Mouse (Mus musculus) cerebellum, adult 2 months (tissue): ENCODE data around the gene Yaf2. TPM values are rescaled to one million over a fixed set of nuclear protein-coding genes. Genes with fewer than 3 reads are reported as not detected.

ENCODE experiments used
- DNase-seq, 2 experiments: peaks; one replicate each; pipeline ENCODE4 v3.0.0; 2021
- H3K27ac ChIP-seq: fragments of 200-500 bp; 2 replicates; pipeline ENCODE4 v1.5.1; 2012; ENCODE audit warnings: low read length, control low read depth, inconsistent platforms; ENCODE audit not compliant: insufficient read depth
- H3K27me3 ChIP-seq: fragments of 200-500 bp; 2 replicates; pipeline ENCODE4 v1.6.1; 2012; ENCODE audit warnings: inconsistent platforms, mild to moderate bottlenecking, low read length, moderate library complexity; ENCODE audit not compliant: control insufficient read depth, insufficient read depth
- H3K4me1 ChIP-seq: fragments of 200-500 bp; 2 replicates; pipeline ENCODE4 v1.6.1; 2011; ENCODE audit warnings: low read length; ENCODE audit not compliant: control insufficient read depth, insufficient read depth
- H3K4me3 ChIP-seq: fragments of 200-500 bp; replicated peaks from 2 replicates; pipeline ENCODE3; 2011; ENCODE audit warnings: mild to moderate bottlenecking, low read depth, low read length, control low read depth; ENCODE audit not compliant: insufficient read depth
- CTCF ChIP-seq: fragments of 200-500 bp; IDR thresholded peaks from 2 replicates; pipeline ENCODE4 v1.5.1; 2011; ENCODE audit warnings: low read depth, mild to moderate bottlenecking, control low read depth, low read length, moderate library complexity, borderline replicate concordance; ENCODE audit not compliant: insufficient read depth
- POLR2A ChIP-seq: fragments of 200-500 bp; IDR thresholded peaks from 2 replicates; pipeline ENCODE4 v1.6.1; 2011; ENCODE audit warnings: low read length, control low read depth, borderline replicate concordance; ENCODE audit not compliant: insufficient read depth
- WGBS: fragments of 180-500 bp; shearing (Covaris S2); methylation state at CpG from one replicate; pipeline ENCODE4 v1.1.7; 2018; 5-methylcytosine and 5-hydroxymethylcytosine counted together
- polyA plus RNA-seq: library from polyadenylated mRNA; depleted of rRNA; stranded (reverse); fragments of >200 nt; gene quantifications from 2 replicates; pipeline ENCODE4 v1.2.3, GENCODE M21; 2012

Gene Yaf2
- polyA plus RNA-seq, 1 experiment = 95.5 TPM

DNA sequence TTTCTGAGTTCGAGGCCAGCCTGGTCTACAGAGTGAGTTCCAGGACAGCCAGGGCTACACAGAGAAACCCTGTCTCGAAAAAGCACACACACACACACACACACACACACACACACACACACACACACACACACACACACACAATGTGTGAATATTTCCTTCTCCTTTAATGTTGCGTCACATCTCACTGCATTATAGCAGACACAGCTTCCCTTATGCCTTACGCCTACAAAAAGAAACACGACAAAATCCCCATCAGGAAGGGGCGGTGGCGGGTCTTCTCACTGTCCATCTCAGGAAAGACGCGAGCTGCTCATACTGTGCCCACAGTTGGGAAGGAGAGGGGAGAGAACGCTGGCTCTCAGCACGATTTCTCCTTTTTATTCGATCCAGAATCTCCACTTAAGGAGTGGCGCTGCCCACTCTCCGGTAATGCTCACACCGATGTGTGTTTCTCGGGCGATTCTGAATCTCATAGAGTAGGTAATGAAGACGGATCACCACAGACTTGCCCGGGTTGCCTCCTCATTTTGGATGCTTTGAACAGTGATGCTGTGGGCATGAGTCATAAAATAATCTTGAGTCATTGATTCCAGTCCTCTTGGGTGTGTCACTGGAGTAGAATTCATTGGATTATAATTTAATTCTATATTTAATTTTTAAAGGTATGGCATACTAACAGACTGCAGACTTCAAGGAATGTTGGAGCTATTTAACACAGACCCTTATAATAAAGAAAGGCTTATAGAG is 21.8 kb upstream of the Yaf2 start:
- Histone ChIP-seq H3K27ac (no peak overlapping the region), H3K4me1 (no peaks in the 10 kb centered on the region), H3K4me3 (no peak overlapping the region), H3K27me3 (no peaks in the 10 kb centered on the region)
- TF ChIP-seq CTCF (no peak), POLR2A (no peak)
- 92% methylated on average over 19 of the region's 19 CpGs for WGBS
- DNase-seq = no peak

DNA sequence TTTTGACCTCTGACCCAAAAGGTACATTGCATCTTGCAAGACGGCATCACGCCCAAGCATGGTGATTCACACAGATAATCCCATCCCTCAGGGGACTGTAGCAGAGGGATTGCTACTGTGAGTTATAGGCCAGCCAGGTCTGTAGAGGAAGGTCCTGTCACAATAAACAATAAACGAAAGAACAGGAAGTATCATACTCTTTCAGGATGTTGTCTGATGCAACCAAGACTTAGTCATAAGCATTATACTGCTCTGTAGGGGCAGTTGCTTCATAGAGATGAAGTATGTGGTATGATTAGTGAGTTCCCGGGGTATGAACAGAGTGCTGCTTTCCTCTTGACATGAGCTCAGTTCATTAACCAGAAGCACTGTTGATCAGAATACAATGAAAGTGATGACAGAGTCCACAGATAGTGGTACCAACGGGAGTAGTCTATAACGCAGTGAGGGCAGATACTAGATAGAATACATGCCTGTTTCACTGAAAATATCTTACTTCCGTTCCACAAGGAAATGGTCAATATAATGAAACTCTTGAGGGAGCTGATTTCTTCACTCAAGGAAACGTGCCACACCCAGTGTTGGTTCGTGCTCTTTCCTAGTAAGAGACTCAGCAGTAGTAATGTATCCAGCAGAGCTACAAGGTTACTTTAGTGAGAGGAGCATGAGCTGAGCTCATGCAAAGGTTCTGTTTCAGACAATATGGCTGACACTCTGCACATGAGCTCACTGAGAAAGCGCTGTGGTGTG is 4.1 kb upstream of the Yaf2 start:
- TF ChIP-seq CTCF (no peak), POLR2A (no peak)
- H3K27me3 ChIP-seq = no peaks in the 10 kb centered on the region
- H3K27ac ChIP-seq = no peak overlapping the region
- no peak overlapping the region for H3K4me3 ChIP-seq
- 89% methylated on average over 10 of the region's 10 CpGs for WGBS
- H3K4me1 ChIP-seq = peaks cover 2% of the 10 kb centered on the region; the same call in 1 of the 2 replicates
- DNase-seq = no peak

DNA sequence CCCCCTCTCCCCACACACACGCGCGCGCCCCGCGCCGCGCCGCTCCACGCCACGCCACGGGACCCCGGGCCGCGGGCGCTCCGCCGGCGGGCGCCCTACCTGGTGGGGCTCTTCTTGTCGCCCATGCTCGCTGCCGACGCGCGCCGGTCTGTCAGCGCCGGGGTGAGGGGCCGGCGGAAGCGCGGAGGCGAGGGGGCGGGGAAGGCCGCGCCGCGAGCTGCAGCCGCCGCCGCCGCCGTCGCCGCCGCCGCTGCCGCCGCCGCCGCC is 144 bp downstream of the Yaf2 start:
- H3K27me3 ChIP-seq = no peaks in the 10 kb centered on the region
- peaks cover 4% of the 10 kb centered on the region; the same call in 1 of the 2 replicates for H3K4me1 ChIP-seq
- no peak for DNase-seq
- peak overlapping the region; percentile 81 for H3K4me3 ChIP-seq
- TF ChIP-seq CTCF = no peak
- peak overlapping the region; percentile 60; the same call in 1 of the 2 replicates for H3K27ac ChIP-seq
- 2% methylated on average over 46 of the region's 52 CpGs for WGBS

DNA sequence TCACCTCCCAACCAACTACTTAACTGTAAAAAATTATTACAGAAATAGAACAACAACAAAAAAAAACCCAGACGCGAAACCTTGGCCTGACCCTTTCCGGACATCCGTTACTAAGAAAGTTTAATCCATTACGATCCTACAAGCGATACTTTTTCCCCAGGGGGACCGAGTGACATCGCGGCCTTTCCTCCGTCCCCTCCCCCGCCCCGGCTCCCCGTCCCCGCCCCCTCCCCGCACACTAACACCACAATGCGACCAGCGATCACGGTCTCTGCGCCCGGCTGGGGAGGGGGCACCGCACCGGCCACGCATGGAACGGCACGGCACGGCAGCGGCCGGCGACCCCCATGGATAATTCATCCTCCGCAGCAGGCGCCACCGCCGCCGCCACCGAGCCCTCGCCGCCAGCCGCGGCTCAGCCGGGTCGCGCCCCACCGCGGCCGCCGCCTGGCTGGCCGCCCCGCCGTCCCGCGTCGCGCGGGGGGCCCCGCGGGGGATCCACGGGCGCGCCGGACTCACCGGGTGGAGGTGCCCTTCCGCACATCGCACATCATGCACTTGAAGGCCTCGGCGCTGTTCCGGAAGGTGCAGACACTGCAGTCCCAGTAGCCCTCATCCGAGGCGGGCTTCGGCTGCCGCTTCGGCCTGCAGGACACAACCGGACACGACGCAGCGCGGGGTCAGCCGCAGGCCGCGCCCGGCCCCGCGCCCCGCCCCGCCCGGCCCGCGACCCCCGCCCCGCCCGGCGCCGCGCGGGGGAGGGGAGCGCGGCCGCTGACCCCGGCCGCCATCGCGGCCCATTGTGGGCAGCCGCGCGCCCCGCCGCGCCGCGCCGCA is 696 bp downstream of the Yaf2 start:
- TF ChIP-seq CTCF (no peak), POLR2A (no peak)
- WGBS = 1% methylated on average over 91 of the region's 110 CpGs
- H3K4me3 ChIP-seq = peak overlapping the region; percentile 81

DNA sequence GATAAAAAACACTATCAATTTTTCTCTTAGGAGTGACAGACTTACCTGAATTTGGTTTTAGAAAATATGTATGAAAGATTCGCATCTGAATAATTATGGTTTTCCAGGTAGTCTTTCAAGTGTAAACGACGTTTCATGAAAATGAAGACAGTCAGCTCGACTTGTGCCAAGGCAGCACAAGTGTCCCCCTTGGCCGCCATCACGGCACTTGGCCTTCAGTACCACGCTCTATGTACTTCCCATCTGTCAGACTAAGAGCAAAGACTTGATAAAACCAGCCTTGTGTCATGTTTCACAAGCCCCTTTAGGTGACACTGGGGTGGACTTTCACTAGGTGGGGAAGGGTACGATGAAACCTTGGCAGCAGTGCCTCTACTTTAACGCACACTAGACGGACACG is 5.5 kb downstream of the Yaf2 start:
- Histone ChIP-seq H3K27ac (no peak overlapping the region), H3K4me3 (no peak overlapping the region), H3K4me1 (peaks cover 9% of the 10 kb centered on the region), H3K27me3 (no peaks in the 10 kb centered on the region)
- no peak for DNase-seq
- WGBS = 36% methylated on average over 11 of the region's 11 CpGs
- TF ChIP-seq POLR2A (no peak), CTCF (no peak)

More for the DNA sequence above, 696 bp downstream of the Yaf2 start:
- no peaks in the 10 kb centered on the region for H3K27me3 ChIP-seq
- peak overlapping the region; percentile 72; the same call in 1 of the 2 replicates for H3K27ac ChIP-seq
- H3K4me1 ChIP-seq = peaks cover 4% of the 10 kb centered on the region; the same call in 1 of the 2 replicates
- peak; percentile 52 to 56 for DNase-seq

DNA sequence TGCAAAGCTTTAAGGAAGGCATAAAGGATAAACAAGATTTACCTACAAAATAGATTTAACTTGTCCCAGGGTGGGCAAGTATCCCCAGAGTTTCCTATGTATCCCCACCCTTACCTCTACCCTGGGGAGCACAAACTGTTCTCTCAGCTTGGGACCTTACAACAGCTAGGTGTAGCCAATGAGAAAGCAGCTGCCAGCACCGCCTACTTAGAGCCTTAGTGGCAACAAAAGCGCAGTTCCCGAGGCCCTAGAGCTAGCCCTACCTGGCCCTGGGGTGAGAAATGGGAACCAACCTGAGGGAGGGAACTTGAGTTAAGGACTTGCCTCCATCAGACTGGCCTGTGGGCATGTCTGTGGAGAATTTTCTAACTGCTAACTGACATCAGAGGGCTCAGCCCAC is 9.5 kb downstream of the Yaf2 start:
- 65% methylated on average over 3 of the region's 3 CpGs for WGBS
- Histone ChIP-seq H3K27me3 (no peaks in the 10 kb centered on the region), H3K4me3 (no peak overlapping the region), H3K27ac (no peak overlapping the region), H3K4me1 (peaks cover 7% of the 10 kb centered on the region)
- TF ChIP-seq CTCF (no peak), POLR2A (no peak)
- DNase-seq = no peak

DNA sequence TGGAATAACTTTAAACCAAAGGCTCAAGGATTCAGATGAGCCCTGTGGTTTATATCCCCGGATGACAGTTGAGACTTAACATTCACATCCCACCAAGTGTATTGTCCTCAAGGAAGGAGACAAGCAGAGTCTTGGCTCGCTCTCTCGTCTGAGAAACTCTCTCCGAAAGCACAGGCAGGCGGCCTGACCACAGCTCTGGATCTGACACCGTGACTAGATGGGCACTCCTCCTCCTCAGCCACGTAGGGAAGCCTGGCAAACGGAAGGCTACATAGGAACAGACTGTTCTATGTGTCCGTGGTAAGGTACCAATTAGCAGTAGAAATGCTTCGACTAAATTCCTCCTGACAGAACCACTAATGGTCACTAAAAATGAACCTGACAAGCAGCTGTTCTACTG is 10.1 kb downstream of the Yaf2 start:
- TF ChIP-seq CTCF = no peak
- no peak for TF ChIP-seq POLR2A
- DNase-seq = peak in 1 of 2 experiments; percentile 14
- Histone ChIP-seq H3K4me1 (peaks cover 7% of the 10 kb centered on the region), H3K4me3 (no peak overlapping the region), H3K27me3 (no peaks in the 10 kb centered on the region), H3K27ac (no peak overlapping the region)
- WGBS = 32% methylated on average over 10 of the region's 10 CpGs

DNA sequence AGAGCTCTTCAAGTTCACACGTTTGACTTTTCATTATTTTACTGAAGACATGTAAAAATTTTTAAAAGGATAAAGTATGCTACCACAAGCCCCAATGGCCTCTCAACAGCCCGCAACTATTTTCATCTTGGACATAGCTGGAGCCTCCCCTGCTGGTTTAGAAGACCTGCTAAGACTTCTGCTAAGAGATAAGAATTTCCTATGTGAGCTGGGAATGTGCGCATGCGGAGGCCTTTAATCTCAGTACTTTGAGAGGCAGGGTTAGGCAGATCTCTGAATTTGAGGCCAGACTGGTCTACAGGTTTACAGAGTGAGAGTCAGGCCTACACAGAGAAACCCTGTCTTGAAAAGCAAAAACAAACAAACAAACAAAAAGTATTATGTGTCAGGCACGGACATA is 11.4 kb downstream of the Yaf2 start:
- no peak overlapping the region for H3K4me3 ChIP-seq
- DNase-seq = no peak
- WGBS = 84% methylated on average over 5 of the region's 5 CpGs
- H3K4me1 ChIP-seq = peaks cover 7% of the 10 kb centered on the region
- H3K27ac ChIP-seq = no peak overlapping the region
- no peaks in the 10 kb centered on the region for H3K27me3 ChIP-seq
- TF ChIP-seq CTCF (no peak), POLR2A (no peak)
